9 mouse cellular contexts compared by ENCODE assay signal in genomic region chr2:152376345-152376741, GRCm38 (mm10). TPM values are rescaled to one million over a fixed set of nuclear protein-coding genes. Genes with fewer than 3 reads are reported as not detected.
A peak's percentile ranks its signal among the peaks of the same experiment; 100 is the strongest.
DNase-seq lines count a peak whose midpoint lies in the region; ATAC-seq lines count a peak whose summit lies in the region.
"Had no signal": no experiment of that assay in that cellular context is flagged by ENCODE, and none has a peak within 500 bp of the region (broad histone marks: within the 10 kb centered on the region; RNA-seq: fewer than 3 reads in every experiment).

Gene Nrsn2, minus strand, starts transcription at chr2:152376638.

- H3K27ac ChIP-seq in forebrain, embryonic 10.5 days: peak within 1 kb of the TSS; percentile 76
- H3K27ac ChIP-seq in neural tube, embryonic 15.5 days (replicated peaks): peak within 1 kb of the TSS; percentile 86

- ATAC-seq in neural tube, embryonic 15.5 days (ENCODE audit: low FRiP score): peak; percentile 90

- WGBS in forebrain, embryonic 10.5 days: 3% methylated on average over 16 of the region's 16 CpGs
- under 1% methylated on average over 16 of the region's 16 CpGs for WGBS in neural tube, embryonic 15.5 days

- peak; percentile 51 to 58 for DNase-seq in layer of hippocampus, adult 18-20 months (ENCODE audit: low spot score in 2 of 2)
- no peak for DNase-seq in layer of hippocampus, adult 9-10 months (ENCODE audit: low spot score)
- peak; percentile 26 for DNase-seq in forebrain, embryonic 10.5 days (ENCODE audit: extremely low spot score, low spot score)
- DNase-seq in layer of hippocampus, postnatal 25 days (ENCODE audit: extremely low spot score in 1 of 2, low spot score in 1 of 2): peak in 1 of 2 experiments; percentile 38
- DNase-seq in yolk sac, embryonic 10.5 days (ENCODE audit: low spot score): no peak
- DNase-seq in kidney, postnatal 14 days: no peak
- no peak for DNase-seq in lung, postnatal 4 days

- peaks cover 29% of the 10 kb centered on the region for H3K4me1 ChIP-seq in forebrain, embryonic 10.5 days
- H3K4me1 ChIP-seq in neural tube, embryonic 15.5 days: peaks cover 26% of the 10 kb centered on the region

- H3K9ac ChIP-seq in neural tube, embryonic 15.5 days (replicated peaks): peak within 1 kb of the TSS; percentile 53

- no peaks in the 10 kb centered on the region for H3K9me3 ChIP-seq in forebrain, embryonic 10.5 days
- no peaks in the 10 kb centered on the region for H3K9me3 ChIP-seq in neural tube, embryonic 15.5 days (replicated peaks)

- H3K4me3 ChIP-seq in forebrain, embryonic 10.5 days: peak within 1 kb of the TSS; percentile 44
- H3K4me3 ChIP-seq in neural tube, embryonic 15.5 days (replicated peaks): peak within 1 kb of the TSS; percentile 43

- H3K36me3 ChIP-seq in forebrain, embryonic 10.5 days (replicated peaks): no peaks in the 10 kb centered on the region
- no peaks in the 10 kb centered on the region for H3K36me3 ChIP-seq in neural tube, embryonic 15.5 days

- peaks cover 56% of the 10 kb centered on the region for H3K27me3 ChIP-seq in forebrain, embryonic 10.5 days (ENCODE audit: poor library complexity, severe bottlenecking)
- no peaks in the 10 kb centered on the region for H3K27me3 ChIP-seq in neural tube, embryonic 15.5 days (replicated peaks)

- H3K4me2 ChIP-seq in neural tube, embryonic 15.5 days: peak within 1 kb of the TSS; percentile 63

RNA-seq across cellular contexts. Expression of gene Nrsn2, which starts in this region (rescaled TPM):
- total RNA-seq in layer of hippocampus, adult 18-20 months (2021): 100 to 1,000 TPM in 1 of 2 experiments, 10 to 100 TPM in 1; 95.7 to 106 TPM
- polyA plus RNA-seq in forebrain, embryonic 10.5 days (2016; fragmentation: Nextera tagmentation; extraction: Ambion mirVana): 1.1 and 2.4 TPM in 2 replicates
- total RNA-seq in layer of hippocampus, postnatal 25 days (2021): 10 to 100 TPM; 60.6 to 76.6 TPM
- 50.9 and 60.3 TPM in 2 replicates for polyA plus RNA-seq in neural tube, embryonic 15.5 days (2015; fragmentation: Nextera tagmentation; extraction: Ambion mirVana)
- total RNA-seq: gastrocnemius, adult 18-20 months had no signal

Comparison
In these comparisons a context has a peak if more than half of its experiments do, and no peak if none do; other contexts are left out.
1. RNA of gene Nrsn2 (polyA plus RNA-seq): 50.9 to 60.3 TPM in neural tube, embryonic 15.5 days; 1.1 to 2.4 TPM in forebrain, embryonic 10.5 days; every median in the first group is over 10 times any median in the second.
2. DNase-seq: peak in layer of hippocampus, adult 18-20 months (2 of 2) and forebrain, embryonic 10.5 days (single experiment); none in layer of hippocampus, adult 9-10 months (single experiment), yolk sac, embryonic 10.5 days (single experiment), kidney, postnatal 14 days (single experiment) and lung, postnatal 4 days (0 of 2).